Mouse (Mus musculus): ENCODE results near the gene Col24a1.

- TF ChIP-seq POLR2A (IDR thresholded peaks at IDR 0.05; ENCODE audit: control insufficient read depth, low read depth, low read length) = no peak
- no peak for TF ChIP-seq CTCF (IDR thresholded peaks at IDR 0.05; ENCODE audit: control insufficient read depth, insufficient read depth, insufficient replicate concordance, low read depth, low read length)
Observed at GRCm38 (mm10) chr3:145474163-145474562, 181.9 kb downstream of the Col24a1 start.

All from testis, adult 2 months (tissue).